16 mouse cellular contexts compared by ENCODE assay signal in genomic region chr9:84969975-84970608, GRCm38 (mm10).
"Had no signal": no experiment of that assay in that cellular context is flagged by ENCODE, and none has a peak within 500 bp of the region (broad histone marks: within the 10 kb centered on the region; RNA-seq: fewer than 3 reads in every experiment).

No protein-coding gene starts in this region.

- H3K4me1 ChIP-seq: megakaryocyte, embryonic 14.5 days; midbrain, embryonic 12.5 days had no signal

- H3K27ac ChIP-seq: limb, embryonic 12.5 days; liver, embryonic 14.5 days; midbrain, embryonic 12.5 days; stomach, postnatal 0 days had no signal

- H3K9ac ChIP-seq: limb, embryonic 12.5 days; liver, embryonic 14.5 days; midbrain, embryonic 12.5 days had no signal

- DNase-seq: kidney, postnatal 36 days; layer of hippocampus, adult 9-11 months; layer of hippocampus, postnatal 36 days; liver; lung, adult 18-20 months; lung, postnatal 36 days; right cerebral cortex, adult 18-20 months; right cerebral cortex, postnatal 25 days; thymus, adult 18-20 months; thymus, postnatal 14 days had no signal

- H3K9me3 ChIP-seq: limb, embryonic 12.5 days; midbrain, embryonic 12.5 days had no signal

- H3K4me2 ChIP-seq: limb, embryonic 12.5 days; midbrain, embryonic 12.5 days had no signal

- H3K36me3 ChIP-seq: limb, embryonic 12.5 days; midbrain, embryonic 12.5 days had no signal

- H3K27me3 ChIP-seq: limb, embryonic 12.5 days; megakaryocyte, embryonic 14.5 days; midbrain, embryonic 12.5 days had no signal

- H3K4me3 ChIP-seq: limb, embryonic 12.5 days; megakaryocyte, embryonic 14.5 days; midbrain, embryonic 12.5 days had no signal

- ATAC-seq: midbrain, embryonic 16.5 days had no signal
